Mouse (Mus musculus): ENCODE measurements around the gene Abca13.

GRCm38 (mm10) chr11:9373160-9373559 lies 181.4 kb downstream of the Abca13 start:
- TF ChIP-seq CTCF (IDR thresholded peaks at IDR 0.05; ENCODE audit: borderline replicate concordance, extremely low read depth, insufficient read depth, insufficient read length) (no peak), POLR2A (IDR thresholded peaks at IDR 0.05; ENCODE audit: borderline replicate concordance, extremely low read depth, insufficient read depth, insufficient read length, poor library complexity, severe bottlenecking) (no peak)

All from brain, embryonic 14.5 days (tissue).